Mouse (Mus musculus) liver, embryonic 16.5 days (tissue): ENCODE results near the gene H2al2a. TPM values are rescaled to one million over a fixed set of nuclear protein-coding genes. Genes with fewer than 3 reads are reported as not detected.
"Not testable (repeated sequence)": the region's sequence is repeated elsewhere in the genome, so short reads cannot be mapped to it uniquely, and the experiment has no call there.

Source experiments
- ATAC-seq: fragments of 200-750 bp; cut with Nextera tagmentation; 2 replicates; pipeline ENCODE4 v1.8.0; 2017; ENCODE audit warnings: low read depth, mild to moderate bottlenecking, moderate number of reproducible peaks, moderate library complexity
- H3K27ac ChIP-seq: fragments of 300-500 bp; sonication (generic); 2 replicates; pipeline ENCODE4 v1.5.1; 2014; ENCODE audit warnings: mild to moderate bottlenecking, low read length
- H3K27me3 ChIP-seq: fragments of 300-500 bp; sonication (generic); 2 replicates; pipeline ENCODE4 v1.6.1; 2014; ENCODE audit warnings: low read depth, low read length, mixed read lengths; ENCODE audit not compliant: control insufficient read depth, insufficient read depth
- H3K36me3 ChIP-seq: fragments of 300-500 bp; sonication (generic); 2 replicates; pipeline ENCODE4 v1.6.1; 2014; ENCODE audit warnings: mild to moderate bottlenecking; ENCODE audit not compliant: control insufficient read depth, insufficient read depth
- H3K4me1 ChIP-seq: fragments of 300-500 bp; sonication (generic); 2 replicates; pipeline ENCODE4 v1.6.1; 2014; ENCODE audit warnings: low read depth, low read length, mixed read lengths; ENCODE audit not compliant: control insufficient read depth
- H3K4me2 ChIP-seq: fragments of 300-500 bp; sonication (generic); 2 replicates; pipeline ENCODE4 v1.6.1; 2014; ENCODE audit warnings: low read depth, low read length, mixed read lengths
- H3K4me3 ChIP-seq: fragments of 300-500 bp; sonication (generic); 2 replicates; pipeline ENCODE4 v1.5.1; 2014; ENCODE audit warnings: low read depth, mild to moderate bottlenecking, low read length
- H3K9ac ChIP-seq: fragments of 300-500 bp; sonication (generic); 2 replicates; pipeline ENCODE4 v1.6.1; 2014; ENCODE audit warnings: low read depth, low read length
- H3K9me3 ChIP-seq: fragments of 300-500 bp; sonication (generic); replicated peaks from 2 replicates; pipeline ENCODE4 v1.6.1; 2016; ENCODE audit warnings: low read length; ENCODE audit not compliant: control insufficient read depth
- WGBS: fragments of 180-500 bp; shearing (Covaris S2); extraction: QIAGEN DNeasy Blood & Tissue Kit; methylation state at CpG from one replicate; pipeline ENCODE4 v1.1.7; 2014; ENCODE audit not compliant: insufficient replicate concordance; 5-methylcytosine and 5-hydroxymethylcytosine counted together
- polyA plus RNA-seq: library from polyadenylated mRNA; unstranded; fragments of >200 nt; fragmentation: Nextera tagmentation; extraction: Ambion mirVana; gene quantifications from 2 replicates; pipeline ENCODE4 v1.2.1, GENCODE M21; 2015

Gene H2al2a
- polyA plus RNA-seq, 1 experiment from 2014 or later, result not detected

DNA sequence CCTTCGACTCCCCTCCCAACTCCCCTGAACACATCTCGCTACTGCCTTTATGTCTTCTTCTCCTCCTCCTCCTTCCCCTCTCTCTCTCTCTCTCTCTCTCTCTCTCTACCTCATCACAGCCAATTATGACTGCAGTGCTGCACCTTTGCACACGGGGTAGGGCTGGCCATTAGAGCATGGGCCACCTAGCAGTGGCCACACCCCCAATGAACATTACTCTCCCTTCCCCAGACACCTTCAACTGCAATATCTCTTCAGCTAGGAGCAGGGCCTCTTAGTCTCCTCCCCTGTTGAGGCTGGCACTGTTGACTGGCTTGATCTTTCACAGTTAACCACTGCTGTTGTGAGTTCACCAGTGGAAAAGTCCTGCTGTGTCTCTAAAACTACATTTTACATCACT, 10.1 kb downstream of the H2al2a start:
- Histone ChIP-seq H3K27me3 (no peaks in the 10 kb centered on the region), H3K4me3 (no peak overlapping the region), H3K4me2 (no peak overlapping the region), H3K27ac (no peak overlapping the region), H3K9ac (no peak overlapping the region), H3K9me3 (no peaks in the 10 kb centered on the region), H3K36me3 (no peaks in the 10 kb centered on the region), H3K4me1 (no peaks in the 10 kb centered on the region)
- ATAC-seq, result no peak
- WGBS, result 71% methylated on average over 3 of the region's 3 CpGs

DNA sequence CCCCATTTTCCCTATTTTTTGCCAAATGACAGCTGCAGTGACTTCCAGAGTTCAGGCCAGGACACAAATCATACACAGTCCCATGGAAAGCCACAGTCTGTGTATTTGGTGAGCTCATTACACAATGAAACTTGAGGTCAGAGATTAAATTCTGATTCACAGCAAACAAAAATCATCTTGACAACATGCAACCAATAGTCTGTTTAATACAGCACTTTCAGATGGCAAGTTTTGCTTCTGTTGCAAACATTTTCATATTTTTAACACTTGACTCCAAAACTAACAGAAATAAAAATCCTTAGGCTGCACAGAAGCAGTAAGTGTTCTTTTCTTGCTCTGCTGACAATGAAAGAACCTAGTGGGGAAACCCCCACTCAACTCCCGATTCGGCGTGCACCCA, 12.0 kb downstream of the H2al2a start:
- ATAC-seq, result no peak
- WGBS, result 81% methylated on average over 3 of the region's 3 CpGs
- no peak overlapping the region for H3K4me2 ChIP-seq

DNA sequence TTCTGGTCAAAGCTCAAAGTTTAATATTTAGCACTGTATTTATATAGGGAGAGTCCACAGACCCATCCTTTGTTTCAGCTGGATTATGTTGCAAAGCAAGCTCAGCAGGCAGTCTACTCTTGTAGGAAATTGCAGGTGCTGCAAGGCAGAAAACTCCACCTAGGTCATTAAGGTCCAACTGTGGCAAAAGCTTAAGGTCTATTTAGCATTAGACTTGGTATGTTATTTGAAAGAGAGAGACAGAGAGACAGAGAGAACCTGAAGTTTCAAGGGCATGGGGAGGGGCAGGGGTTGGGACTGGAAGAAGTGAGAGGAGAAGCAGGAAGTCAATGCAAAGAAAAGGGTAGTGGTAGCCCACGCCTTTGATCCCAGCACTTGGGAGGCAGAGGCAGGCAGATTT, 14.0 kb downstream of the H2al2a start:
- Histone ChIP-seq H3K4me3 (no peak overlapping the region), H3K27me3 (no peaks in the 10 kb centered on the region), H3K4me1 (no peaks in the 10 kb centered on the region), H3K27ac (no peak overlapping the region), H3K4me2 (no peak overlapping the region), H3K36me3 (no peaks in the 10 kb centered on the region), H3K9me3 (no peaks in the 10 kb centered on the region), H3K9ac (no peak overlapping the region)
- ATAC-seq, result no peak
- WGBS, result 57% methylated on average over 1 of the region's 1 CpGs

More for the DNA sequence above, 12.0 kb downstream of the H2al2a start:
- Histone ChIP-seq H3K4me3 (no peak overlapping the region), H3K9me3 (no peaks in the 10 kb centered on the region), H3K27ac (no peak overlapping the region), H3K36me3 (no peaks in the 10 kb centered on the region), H3K9ac (no peak overlapping the region), H3K27me3 (no peaks in the 10 kb centered on the region), H3K4me1 (no peaks in the 10 kb centered on the region)

DNA sequence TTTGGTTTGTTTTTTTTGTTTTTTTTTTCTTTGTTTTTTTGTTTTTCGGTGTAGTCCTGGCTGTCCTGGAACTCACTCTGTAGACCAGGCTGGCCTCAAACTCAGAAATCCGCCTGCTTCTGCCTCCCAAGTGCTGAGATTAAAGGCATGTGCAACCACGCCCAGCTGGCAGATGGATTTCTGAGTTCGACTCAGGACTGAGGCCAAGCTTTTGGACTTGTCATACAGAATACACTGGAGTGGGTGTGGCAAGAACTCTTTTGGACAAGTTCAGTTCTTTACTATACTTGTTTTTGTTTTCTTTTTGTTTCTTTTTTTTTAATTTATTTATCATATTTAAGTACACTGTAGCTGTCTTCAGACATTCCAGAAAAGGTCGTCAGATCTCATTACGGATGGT, 18.1 kb downstream of the H2al2a start:
- no peak for ATAC-seq
- H3K4me3 ChIP-seq, result no peak overlapping the region
- no peaks in the 10 kb centered on the region for H3K9me3 ChIP-seq
- WGBS, result 68% methylated on average over 6 of the region's 6 CpGs
- H3K27me3 ChIP-seq, result no peaks in the 10 kb centered on the region
- no peak overlapping the region for H3K9ac ChIP-seq
- H3K4me1 ChIP-seq, result no peaks in the 10 kb centered on the region
- H3K4me2 ChIP-seq, result no peak overlapping the region
- no peak overlapping the region for H3K27ac ChIP-seq
- H3K36me3 ChIP-seq, result no peaks in the 10 kb centered on the region

DNA sequence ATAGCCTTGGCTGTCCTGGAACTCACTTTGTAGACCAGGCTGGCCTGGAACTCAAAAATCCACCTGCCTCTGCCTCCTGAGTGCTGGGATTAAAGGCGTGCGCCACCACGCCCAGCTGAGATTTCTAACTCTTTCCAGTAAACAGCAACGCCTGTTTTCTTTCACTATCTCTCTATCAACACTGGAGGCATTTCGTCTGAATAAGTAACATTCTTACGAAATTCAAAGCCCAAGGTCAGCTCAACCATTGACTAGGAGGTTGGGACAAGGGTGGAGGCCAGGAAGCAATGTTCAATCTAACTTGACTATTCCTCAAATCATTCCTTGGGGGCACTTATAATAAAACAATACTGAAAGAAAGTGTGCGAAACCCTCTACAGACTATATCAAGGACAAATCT, 18.5 kb downstream of the H2al2a start:
- not testable (repeated sequence) for H3K4me1 ChIP-seq, H3K4me3 ChIP-seq, H3K27me3 ChIP-seq, H3K9me3 ChIP-seq, H3K27ac ChIP-seq, H3K4me2 ChIP-seq, H3K36me3 ChIP-seq, H3K9ac ChIP-seq, ATAC-seq
- WGBS, result 74% methylated on average over 7 of the region's 7 CpGs

DNA sequence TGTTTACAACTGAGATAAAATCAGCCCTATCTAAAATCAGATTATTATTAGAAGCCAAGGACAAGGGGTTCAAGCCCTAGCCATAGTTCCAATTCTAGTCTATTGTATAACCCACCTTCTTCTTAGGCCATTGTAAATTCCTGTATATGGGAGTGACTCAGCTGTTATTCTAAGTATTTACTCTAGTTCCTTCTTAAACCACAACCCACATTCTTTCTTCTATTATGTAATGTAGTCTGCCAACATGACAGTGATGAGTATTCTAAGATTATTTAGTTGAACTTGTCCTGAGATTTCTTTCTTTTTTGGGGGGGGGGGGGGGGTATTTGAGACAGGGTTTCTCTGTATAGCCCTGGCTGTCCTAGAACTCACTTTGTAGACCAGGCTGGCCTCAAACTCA, 19.1 kb downstream of the H2al2a start:
- not testable (repeated sequence) for ATAC-seq, H3K4me2 ChIP-seq, H3K4me3 ChIP-seq, H3K36me3 ChIP-seq, H3K9me3 ChIP-seq, H3K9ac ChIP-seq, H3K27me3 ChIP-seq, H3K27ac ChIP-seq, H3K4me1 ChIP-seq

DNA sequence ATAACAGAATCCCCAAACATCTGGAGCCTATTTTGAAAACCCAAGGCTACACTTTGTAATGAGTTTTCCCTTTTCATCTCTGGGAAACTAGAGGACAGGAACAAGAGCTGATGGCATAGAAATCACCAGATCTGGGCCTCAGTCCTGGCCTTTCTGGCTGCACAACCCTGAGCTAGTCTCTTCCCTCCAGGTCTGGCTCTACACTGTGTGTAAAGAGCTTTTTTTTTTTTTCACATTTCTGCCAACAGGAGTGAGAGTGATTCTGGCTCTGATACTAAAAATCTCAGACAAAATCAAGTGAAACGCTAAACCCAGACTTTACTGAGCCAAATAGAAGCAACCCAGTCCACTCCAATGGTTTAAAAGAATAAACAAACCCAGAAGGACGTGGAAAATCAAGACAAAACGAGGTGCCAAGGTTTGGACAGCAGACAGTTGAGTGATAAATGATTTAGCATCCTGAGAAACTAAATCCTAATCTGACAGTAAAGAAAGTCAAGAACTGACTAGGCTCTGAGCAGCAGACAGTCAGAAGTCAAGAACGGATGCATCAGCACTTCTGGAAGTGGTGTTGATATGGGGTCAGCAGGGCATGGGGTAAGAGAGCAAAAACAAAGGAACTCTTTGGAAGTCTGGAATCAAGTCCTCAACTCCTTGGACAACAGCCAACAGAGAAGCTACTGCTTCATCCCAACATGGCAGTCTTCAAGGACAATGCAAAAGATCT, 21.0 kb downstream of the H2al2a start:
- 44% methylated on average over 4 of the region's 4 CpGs for WGBS
- Histone ChIP-seq H3K4me3 (no peak overlapping the region), H3K9me3 (no peaks in the 10 kb centered on the region), H3K4me2 (no peak overlapping the region), H3K9ac (no peak overlapping the region), H3K36me3 (no peaks in the 10 kb centered on the region), H3K27me3 (no peaks in the 10 kb centered on the region), H3K4me1 (no peaks in the 10 kb centered on the region), H3K27ac (no peak overlapping the region)
- no peak for ATAC-seq

DNA sequence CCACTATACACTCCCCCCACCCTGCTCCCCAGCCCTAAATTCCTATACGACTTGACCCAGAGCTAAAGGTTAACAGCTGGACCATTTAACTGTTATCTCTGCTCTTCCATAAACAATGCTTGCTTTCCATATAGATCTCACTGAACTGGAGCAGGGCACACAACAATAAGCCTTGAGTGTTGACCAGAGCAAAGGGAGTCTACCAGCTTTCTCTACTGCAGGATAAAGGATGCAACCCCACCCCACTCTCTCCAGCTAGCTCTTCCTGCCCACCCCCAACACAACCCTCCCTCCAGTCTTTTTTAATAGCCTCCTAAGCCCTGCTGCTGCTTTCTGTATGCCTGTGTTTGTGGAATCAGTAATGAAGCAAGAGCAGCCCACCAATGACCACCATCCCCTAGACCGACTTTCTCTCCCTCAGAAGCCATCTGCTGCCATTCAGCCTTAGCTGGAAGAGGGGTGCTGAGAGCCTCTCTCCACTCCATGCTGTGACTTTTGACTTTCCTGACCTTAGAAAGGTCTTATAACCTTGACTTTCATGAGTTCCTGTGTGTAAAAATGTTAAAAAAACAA, 22.8 kb downstream of the H2al2a start:
- Histone ChIP-seq H3K4me1 (no peaks in the 10 kb centered on the region), H3K9me3 (no peaks in the 10 kb centered on the region), H3K27me3 (no peaks in the 10 kb centered on the region), H3K27ac (no peak overlapping the region), H3K36me3 (no peaks in the 10 kb centered on the region), H3K9ac (no peak overlapping the region), H3K4me3 (no peak overlapping the region), H3K4me2 (no peak overlapping the region)
- WGBS, result 46% methylated on average over 2 of the region's 2 CpGs
- ATAC-seq, result no peak

DNA sequence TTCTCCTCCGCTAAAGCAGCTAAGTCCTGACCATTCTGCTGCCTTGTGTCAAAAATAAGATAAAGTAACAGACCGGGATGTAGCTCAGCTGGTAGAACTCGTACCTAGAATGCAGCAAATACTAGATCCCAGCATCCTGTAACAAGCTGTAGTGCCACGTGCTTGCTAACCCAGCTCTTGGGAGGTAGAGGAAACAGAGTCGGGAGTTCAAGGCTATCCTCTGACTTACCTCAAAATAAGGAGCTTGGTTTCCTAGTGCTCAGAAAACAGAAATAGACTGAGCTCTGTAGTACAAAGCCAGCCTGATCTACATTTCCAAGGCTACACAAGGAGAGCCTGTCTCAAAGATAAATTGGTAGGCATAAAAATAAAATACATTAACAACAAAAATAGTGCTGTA, 23.5 kb downstream of the H2al2a start:
- Histone ChIP-seq H3K4me1 (no peaks in the 10 kb centered on the region), H3K4me3 (no peak overlapping the region), H3K9me3 (no peaks in the 10 kb centered on the region), H3K4me2 (no peak overlapping the region), H3K36me3 (no peaks in the 10 kb centered on the region), H3K27me3 (no peaks in the 10 kb centered on the region), H3K9ac (no peak overlapping the region), H3K27ac (no peak overlapping the region)
- WGBS, result 58% methylated on average over 5 of the region's 5 CpGs
- no peak for ATAC-seq
